Mouse (Mus musculus) lung, embryonic 14.5 days (tissue): Measurements from ENCODE around the gene Gga3. TPM values are rescaled to one million over a fixed set of nuclear protein-coding genes. Genes with fewer than 3 reads are reported as not detected.

ENCODE experiments used
- ATAC-seq: fragments of 200-750 bp; cut with Nextera tagmentation; 2 replicates; pipeline ENCODE4 v1.8.0; 2017; ENCODE audit warnings: mild to moderate bottlenecking, moderate TSS enrichment, moderate library complexity; ENCODE audit not compliant: insufficient read depth
- DNase-seq: peaks from one replicate; pipeline ENCODE4 v3.0.0-alpha.2; 2015
- H3K27ac ChIP-seq: fragments of 300-500 bp; sonication (generic); 2 replicates; pipeline ENCODE4 v1.5.1; 2014; ENCODE audit warnings: low read depth, mild to moderate bottlenecking, moderate library complexity
- H3K27me3 ChIP-seq: fragments of 300-500 bp; sonication (generic); 2 replicates; pipeline ENCODE4 v1.6.1; 2014; ENCODE audit warnings: low read length, control low read depth; ENCODE audit not compliant: insufficient read depth
- H3K36me3 ChIP-seq: fragments of 300-500 bp; sonication (generic); 2 replicates; pipeline ENCODE4 v1.6.1; 2014; ENCODE audit warnings: control low read depth; ENCODE audit not compliant: insufficient read depth
- H3K4me1 ChIP-seq: fragments of 300-500 bp; sonication (generic); 2 replicates; pipeline ENCODE4 v1.6.1; 2014; ENCODE audit warnings: antibody characterized with exemption, control low read depth; ENCODE audit not compliant: insufficient read depth
- H3K4me2 ChIP-seq: fragments of 300-500 bp; sonication (generic); 2 replicates; pipeline ENCODE4 v1.6.1; 2014; ENCODE audit warnings: mild to moderate bottlenecking
- H3K4me3 ChIP-seq: fragments of 300-500 bp; sonication (generic); 2 replicates; pipeline ENCODE4 v1.5.1; 2014; ENCODE audit warnings: low read depth, low read length
- H3K9ac ChIP-seq: fragments of 300-500 bp; sonication (generic); 2 replicates; pipeline ENCODE4 v1.6.1; 2014
- H3K9me3 ChIP-seq: fragments of 300-500 bp; sonication (generic); 2 replicates; pipeline ENCODE4 v1.6.1; 2016; ENCODE audit warnings: low read depth, low read length, control low read depth
- CTCF ChIP-seq: IDR thresholded peaks from 2 replicates; pipeline ENCODE4 v1.5.1; 2016; ENCODE audit warnings: antibody characterized with exemption, low read depth
- WGBS: fragments of 180-500 bp; shearing (Covaris S2); extraction: QIAGEN DNeasy Blood & Tissue Kit; methylation state at CpG from one replicate; pipeline ENCODE4 v1.1.7; 2014; 5-methylcytosine and 5-hydroxymethylcytosine counted together
- polyA plus RNA-seq: library from polyadenylated mRNA; unstranded; fragments of >200 nt; fragmentation: Nextera tagmentation; extraction: Ambion mirVana; gene quantifications from 2 replicates; pipeline ENCODE4 v1.2.1, GENCODE M21; 2014

Gene Gga3
- polyA plus RNA-seq, 1 experiment from 2014 or later: 22.7 TPM

GRCm38 (mm10) chr11:115616893-115617292 lies 13.0 kb upstream of the Gga3 start:
- Histone ChIP-seq H3K4me1 (peaks cover 6% of the 10 kb centered on the region), H3K27me3 (no peaks in the 10 kb centered on the region), H3K36me3 (peaks cover 26% of the 10 kb centered on the region), H3K9me3 (no peaks in the 10 kb centered on the region), H3K4me3 (no peak overlapping the region), H3K4me2 (no peak overlapping the region), H3K9ac (no peak overlapping the region; the same call in 1 of the 2 replicates), H3K27ac (no peak overlapping the region)
- no peak for TF ChIP-seq CTCF
- WGBS: 79% methylated on average over 6 of the region's 6 CpGs
- ATAC-seq: no peak
- DNase-seq: no peak

- H3K4me3 ChIP-seq: no peak overlapping the region
- H3K9ac ChIP-seq: no peak overlapping the region
- H3K27me3 ChIP-seq: no peaks in the 10 kb centered on the region
- H3K36me3 ChIP-seq: peaks cover 23% of the 10 kb centered on the region
- H3K4me2 ChIP-seq: no peak overlapping the region
- peaks cover 8% of the 10 kb centered on the region for H3K4me1 ChIP-seq
- no peak for ATAC-seq
- TF ChIP-seq CTCF: no peak
- H3K9me3 ChIP-seq: no peaks in the 10 kb centered on the region
- no peak for DNase-seq
- no peak overlapping the region for H3K27ac ChIP-seq
- 87% methylated on average over 7 of the region's 7 CpGs for WGBS
Measured at GRCm38 (mm10) chr11:115616371-115616770, 12.5 kb upstream of the Gga3 start.

- DNase-seq (no peak), ATAC-seq (no peak)
- TF ChIP-seq CTCF: no peak
- no peaks in the 10 kb centered on the region for H3K27me3 ChIP-seq
- H3K9me3 ChIP-seq: no peaks in the 10 kb centered on the region
- 85% methylated on average over 6 of the region's 6 CpGs for WGBS
- no peak overlapping the region for H3K27ac ChIP-seq
- H3K4me2 ChIP-seq: no peak overlapping the region
- no peak overlapping the region for H3K4me3 ChIP-seq
- H3K36me3 ChIP-seq: peaks cover 22% of the 10 kb centered on the region
- peaks cover 8% of the 10 kb centered on the region for H3K4me1 ChIP-seq
- no peak overlapping the region for H3K9ac ChIP-seq
Measured at GRCm38 (mm10) chr11:115615875-115616274, 12.0 kb upstream of the Gga3 start.

GRCm38 (mm10) chr11:115615108-115615825 lies 11.4 kb upstream of the Gga3 start:
- Histone ChIP-seq H3K4me2 (no peak overlapping the region), H3K36me3 (peaks cover 16% of the 10 kb centered on the region), H3K27me3 (no peaks in the 10 kb centered on the region), H3K9ac (no peak overlapping the region), H3K4me1 (peaks cover 8% of the 10 kb centered on the region), H3K27ac (peak overlapping the region; percentile 24; the same call in 1 of the 2 replicates), H3K9me3 (no peaks in the 10 kb centered on the region), H3K4me3 (no peak overlapping the region)
- no peak for DNase-seq
- ATAC-seq: no peak
- TF ChIP-seq CTCF: no peak
- WGBS: 74% methylated on average over 15 of the region's 15 CpGs

GRCm38 (mm10) chr11:115614346-115615107 lies 10.7 kb upstream of the Gga3 start:
- peaks cover 10% of the 10 kb centered on the region; the same call in 1 of the 2 replicates for H3K36me3 ChIP-seq
- ATAC-seq (no peak), DNase-seq (no peak)
- WGBS: 83% methylated on average over 10 of the region's 10 CpGs
- no peaks in the 10 kb centered on the region for H3K9me3 ChIP-seq
- H3K4me2 ChIP-seq: no peak overlapping the region
- H3K27me3 ChIP-seq: no peaks in the 10 kb centered on the region
- no peak overlapping the region for H3K9ac ChIP-seq
- H3K4me3 ChIP-seq: no peak overlapping the region
- H3K4me1 ChIP-seq: peaks cover 8% of the 10 kb centered on the region
- H3K27ac ChIP-seq: no peak overlapping the region
- TF ChIP-seq CTCF: no peak

GRCm38 (mm10) chr11:115613138-115613945 lies 9.5 kb upstream of the Gga3 start:
- ATAC-seq (peak; percentile 5; the same call in 1 of the 2 replicates), DNase-seq (peak; percentile 62)
- H3K4me3 ChIP-seq: peak overlapping the region; percentile 70
- no peak for TF ChIP-seq CTCF
- no peaks in the 10 kb centered on the region for H3K27me3 ChIP-seq
- 0% methylated on average over 16 of the region's 16 CpGs for WGBS
- peaks cover 21% of the 10 kb centered on the region for H3K36me3 ChIP-seq
- peaks cover 8% of the 10 kb centered on the region for H3K4me1 ChIP-seq
- H3K9me3 ChIP-seq: no peaks in the 10 kb centered on the region
- peak overlapping the region; percentile 91; the same call in 1 of the 2 replicates for H3K27ac ChIP-seq
- H3K4me2 ChIP-seq: peak overlapping the region; percentile 95
- H3K9ac ChIP-seq: peak overlapping the region; percentile 70
